Mouse (Mus musculus): ENCODE data around the gene Myh7b. TPM values are rescaled to one million over a fixed set of nuclear protein-coding genes. Genes with fewer than 3 reads are reported as not detected.

Myh7b gene
- 0.61 and 1.6 TPM in 2 replicates for polyA plus RNA-seq (2016; fragmentation: Nextera tagmentation; extraction: Ambion mirVana)

DNA sequence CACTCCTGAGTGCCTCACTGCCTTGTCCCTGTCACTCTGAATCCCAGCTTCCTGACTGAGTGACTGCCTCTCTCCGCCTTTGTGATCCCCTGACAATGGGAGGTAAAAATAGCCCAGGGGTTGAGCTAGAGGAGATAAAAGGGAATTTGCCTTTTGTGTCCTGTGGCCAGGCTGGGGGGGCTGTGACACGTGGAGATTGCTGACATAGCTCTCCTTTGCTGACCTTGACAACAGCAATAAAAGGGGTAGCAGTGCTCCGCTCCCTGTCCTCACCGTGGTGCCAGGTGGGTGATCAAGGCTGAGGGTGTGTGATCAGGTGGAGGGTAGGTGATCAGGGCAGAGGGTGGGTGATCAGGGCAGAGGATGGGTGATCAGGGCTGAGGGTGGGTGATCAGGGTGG lies at the start of gene Myh7b:
Gene Myh7b, plus strand, starts transcription at position 235 of the 400 bp plus-strand sequence.
- H3K27ac ChIP-seq: no peak within 1 kb of the TSS
- no peak within 1 kb of the TSS for H3K4me2 ChIP-seq (replicated peaks)
- no peaks in the 10 kb centered on the region for H3K36me3 ChIP-seq
- no peak for ATAC-seq (ENCODE audit: low FRiP score)
- no peaks in the 10 kb centered on the region for H3K9me3 ChIP-seq (replicated peaks)
- H3K9ac ChIP-seq: 0 out of 2 replicates have a peak within 1 kb of the TSS, but pooled peaks have one; percentile 18
- 39% methylated on average over 4 of the region's 4 CpGs for WGBS
- peaks cover 6% of the 10 kb centered on the region; the same call in 1 of the 2 replicates for H3K27me3 ChIP-seq
- H3K4me3 ChIP-seq: no peak within 1 kb of the TSS
- peaks cover 7% of the 10 kb centered on the region for H3K4me1 ChIP-seq

DNA sequence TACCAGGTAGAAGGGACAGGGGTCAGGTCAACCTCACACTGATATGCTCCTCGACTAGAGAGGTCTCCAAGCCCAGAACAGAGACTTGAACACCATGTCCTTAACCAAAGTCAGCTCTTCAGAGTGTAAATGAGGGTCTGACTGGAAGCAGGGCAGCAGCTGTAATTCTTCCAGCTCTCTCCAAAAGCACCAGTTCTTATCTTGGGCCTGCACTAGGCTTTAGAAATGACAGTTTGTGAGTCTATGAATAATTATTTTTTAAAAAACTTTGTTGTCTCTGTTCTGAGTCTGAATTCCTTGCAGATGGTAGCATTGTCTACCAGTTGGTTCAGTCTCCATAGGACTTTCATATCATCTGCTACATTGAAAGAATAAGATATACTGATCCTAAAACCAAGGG lies 48.8 kb upstream of the Myh7b start:
- WGBS: 63% methylated on average over 1 of the region's 1 CpGs
- H3K4me3 ChIP-seq: no peak overlapping the region
- H3K4me1 ChIP-seq: no peaks in the 10 kb centered on the region
- no peaks in the 10 kb centered on the region for H3K9me3 ChIP-seq (replicated peaks)
- H3K27ac ChIP-seq: no peak overlapping the region
- H3K27me3 ChIP-seq: no peaks in the 10 kb centered on the region
- no peak overlapping the region for H3K9ac ChIP-seq
- no peak for ATAC-seq (ENCODE audit: low FRiP score)
- no peak overlapping the region for H3K4me2 ChIP-seq (replicated peaks)
- H3K36me3 ChIP-seq: peaks cover 24% of the 10 kb centered on the region

DNA sequence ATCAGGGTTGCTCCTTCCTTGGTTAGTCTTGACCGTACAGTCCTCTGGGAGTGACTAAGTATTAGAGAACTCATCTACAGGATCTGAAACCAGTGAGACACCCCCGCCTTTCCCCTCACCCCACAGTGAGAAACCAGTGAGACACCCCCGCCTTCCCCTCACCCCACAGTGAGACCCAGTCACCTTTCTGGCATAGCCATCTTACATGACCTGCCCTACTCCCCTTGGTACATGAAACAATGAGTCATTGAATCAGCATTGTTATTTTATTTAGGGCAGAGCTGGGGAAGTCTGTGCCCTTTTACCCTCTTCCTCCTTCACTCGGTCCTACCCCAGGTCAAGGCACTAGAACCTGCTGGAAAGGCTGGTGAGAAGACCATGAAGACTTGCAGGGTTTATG lies 48.1 kb upstream of the Myh7b start:
- peaks cover 27% of the 10 kb centered on the region for H3K36me3 ChIP-seq
- no peak overlapping the region for H3K27ac ChIP-seq
- no peaks in the 10 kb centered on the region for H3K4me1 ChIP-seq
- H3K4me2 ChIP-seq (replicated peaks): no peak overlapping the region
- no peak for ATAC-seq (ENCODE audit: low FRiP score)
- no peak overlapping the region for H3K4me3 ChIP-seq
- H3K9ac ChIP-seq: no peak overlapping the region
- 80% methylated on average over 4 of the region's 4 CpGs for WGBS
- no peaks in the 10 kb centered on the region for H3K9me3 ChIP-seq (replicated peaks)
- H3K27me3 ChIP-seq: no peaks in the 10 kb centered on the region

DNA sequence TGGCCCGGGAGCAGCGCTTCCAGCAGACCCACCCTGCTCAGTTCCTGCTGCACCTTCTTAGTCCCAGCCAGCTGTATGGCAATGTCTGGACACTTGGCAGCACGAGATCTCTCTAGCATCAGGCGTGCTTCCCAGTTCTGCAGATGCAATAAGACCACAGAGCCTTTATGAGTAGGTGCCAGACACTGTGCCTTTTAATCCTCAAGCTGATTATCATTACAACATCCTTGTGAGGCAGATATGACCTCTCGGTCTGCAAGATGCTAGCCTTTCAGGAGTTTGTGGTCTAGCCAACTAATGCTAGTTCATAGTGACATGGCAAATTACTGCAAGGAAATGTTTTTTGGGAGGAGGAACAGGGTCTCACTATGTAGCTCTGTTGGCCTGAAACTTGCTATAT lies 43.3 kb upstream of the Myh7b start:
- no peaks in the 10 kb centered on the region for H3K27me3 ChIP-seq
- H3K4me2 ChIP-seq (replicated peaks): no peak overlapping the region
- no peak overlapping the region for H3K27ac ChIP-seq
- no peak overlapping the region for H3K4me3 ChIP-seq
- H3K4me1 ChIP-seq: no peaks in the 10 kb centered on the region
- H3K36me3 ChIP-seq: peaks cover 17% of the 10 kb centered on the region; the same call in 1 of the 2 replicates
- no peak for ATAC-seq (ENCODE audit: low FRiP score)
- H3K9me3 ChIP-seq (replicated peaks): no peaks in the 10 kb centered on the region
- 88% methylated on average over 5 of the region's 5 CpGs for WGBS
- no peak overlapping the region for H3K9ac ChIP-seq

DNA sequence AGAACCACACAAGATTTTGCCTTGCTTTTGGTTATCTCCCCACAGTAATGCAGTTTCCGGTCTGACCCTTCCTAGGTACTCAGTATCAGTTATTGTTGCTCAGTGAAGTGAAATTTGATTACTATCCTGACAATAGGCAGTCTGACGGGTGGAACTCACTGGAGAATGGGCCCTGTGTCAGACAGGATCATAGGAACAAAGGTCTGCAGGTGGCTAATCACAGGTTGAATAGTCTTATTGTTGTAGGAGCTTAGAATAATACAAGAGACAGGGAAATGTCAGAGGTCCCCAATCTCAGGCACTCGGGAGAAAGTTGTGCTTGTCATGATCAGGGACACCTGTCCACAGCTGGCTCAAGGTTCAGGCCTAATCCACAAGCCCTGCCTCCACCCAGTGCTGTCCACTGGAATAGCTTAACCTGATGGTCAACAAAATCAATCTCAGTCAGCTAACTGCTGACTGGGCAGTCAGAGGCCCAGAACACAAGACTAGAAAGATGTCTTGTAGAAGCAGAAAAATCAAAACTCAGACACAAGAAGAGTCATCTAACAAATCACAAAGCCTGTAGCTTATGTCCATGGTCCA lies 41.7 kb upstream of the Myh7b start:
- no peak for ATAC-seq (ENCODE audit: low FRiP score)
- WGBS: 30% methylated on average over 3 of the region's 3 CpGs
- no peak overlapping the region for H3K9ac ChIP-seq
- H3K27me3 ChIP-seq: no peaks in the 10 kb centered on the region
- H3K4me2 ChIP-seq (replicated peaks): no peak overlapping the region
- no peak overlapping the region for H3K4me3 ChIP-seq
- no peaks in the 10 kb centered on the region for H3K4me1 ChIP-seq
- peaks cover 14% of the 10 kb centered on the region; the same call in 1 of the 2 replicates for H3K36me3 ChIP-seq
- no peak overlapping the region for H3K27ac ChIP-seq
- H3K9me3 ChIP-seq (replicated peaks): no peaks in the 10 kb centered on the region

DNA sequence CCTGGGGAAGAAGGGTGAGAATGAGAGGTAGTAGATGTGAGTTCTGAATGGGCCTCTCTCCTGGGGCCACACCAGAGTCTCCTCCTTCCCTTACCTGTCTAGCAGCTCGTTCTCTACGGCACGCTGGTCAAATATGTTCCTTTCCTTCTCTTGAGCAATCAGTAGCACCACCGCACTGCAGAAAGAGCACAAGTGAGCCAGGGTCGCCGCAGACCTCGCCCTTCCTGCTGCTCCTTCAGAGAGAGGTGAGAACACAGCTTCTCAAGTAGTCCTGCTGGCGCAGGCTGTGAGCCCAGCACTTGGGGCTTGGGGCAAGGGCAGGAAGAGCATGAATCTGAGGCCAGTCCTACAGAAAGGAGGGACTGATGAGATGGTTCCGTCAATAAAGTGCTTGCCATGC lies 38.0 kb upstream of the Myh7b start:
- H3K9ac ChIP-seq: no peak overlapping the region
- peaks cover 10% of the 10 kb centered on the region; the same call in 1 of the 2 replicates for H3K36me3 ChIP-seq
- no peaks in the 10 kb centered on the region for H3K4me1 ChIP-seq
- no peak overlapping the region for H3K4me3 ChIP-seq
- no peak overlapping the region for H3K4me2 ChIP-seq (replicated peaks)
- no peak for ATAC-seq (ENCODE audit: low FRiP score)
- H3K27ac ChIP-seq: no peak overlapping the region
- 86% methylated on average over 9 of the region's 9 CpGs for WGBS
- no peaks in the 10 kb centered on the region for H3K27me3 ChIP-seq
- H3K9me3 ChIP-seq (replicated peaks): no peaks in the 10 kb centered on the region

DNA sequence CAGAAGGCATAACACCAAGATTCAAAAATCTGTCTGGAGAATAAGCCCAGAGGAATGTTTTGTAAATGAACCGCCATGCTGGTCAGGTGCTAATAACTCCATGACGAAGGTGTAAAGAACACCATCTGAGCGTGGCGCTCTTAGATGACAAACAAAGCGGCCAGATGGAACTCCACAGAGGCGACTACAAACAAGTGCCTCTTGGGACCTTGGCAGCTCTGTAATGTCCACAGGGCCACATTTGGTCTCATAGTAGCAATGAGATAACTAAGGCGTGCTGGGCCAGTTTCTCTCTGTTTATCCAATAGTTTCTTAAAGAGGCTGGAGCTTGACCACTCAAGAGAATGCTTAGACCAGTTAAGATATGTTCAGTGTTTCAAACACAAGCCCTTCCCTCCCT lies 37.0 kb upstream of the Myh7b start:
- H3K4me2 ChIP-seq (replicated peaks): no peak overlapping the region
- ATAC-seq (ENCODE audit: low FRiP score): no peak
- H3K36me3 ChIP-seq: peaks cover 16% of the 10 kb centered on the region; the same call in 1 of the 2 replicates
- H3K9me3 ChIP-seq (replicated peaks): no peaks in the 10 kb centered on the region
- H3K9ac ChIP-seq: no peak overlapping the region
- H3K27ac ChIP-seq: no peak overlapping the region
- WGBS: 93% methylated on average over 7 of the region's 7 CpGs
- no peaks in the 10 kb centered on the region for H3K4me1 ChIP-seq
- no peaks in the 10 kb centered on the region for H3K27me3 ChIP-seq
- H3K4me3 ChIP-seq: no peak overlapping the region

DNA sequence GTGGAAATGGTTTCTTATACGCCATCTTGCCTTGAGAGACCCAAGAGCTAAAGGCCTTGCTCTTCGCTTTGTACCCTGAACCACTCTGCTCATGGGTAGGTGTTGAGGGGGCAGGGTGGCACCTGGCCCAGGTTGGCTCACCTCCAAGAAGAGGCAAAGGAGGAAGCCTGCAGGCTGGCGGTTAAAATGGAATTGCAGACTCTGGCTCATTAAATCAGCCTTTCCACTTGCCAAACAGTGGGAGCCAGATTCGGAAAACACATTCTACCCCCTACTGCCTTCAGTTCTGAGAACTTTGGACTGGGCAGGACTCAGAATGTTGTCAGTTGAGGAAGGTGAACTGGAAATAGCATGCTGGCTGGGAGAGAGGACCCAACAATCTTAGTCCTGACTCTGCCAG lies 36.3 kb upstream of the Myh7b start:
- H3K4me2 ChIP-seq (replicated peaks): no peak overlapping the region
- no peaks in the 10 kb centered on the region for H3K27me3 ChIP-seq
- H3K4me3 ChIP-seq: no peak overlapping the region
- H3K4me1 ChIP-seq: no peaks in the 10 kb centered on the region
- H3K9me3 ChIP-seq (replicated peaks): no peaks in the 10 kb centered on the region
- no peak overlapping the region for H3K9ac ChIP-seq
- no peak for ATAC-seq (ENCODE audit: low FRiP score)
- WGBS: 92% methylated on average over 4 of the region's 4 CpGs
- H3K27ac ChIP-seq: no peak overlapping the region
- peaks cover 16% of the 10 kb centered on the region; the same call in 1 of the 2 replicates for H3K36me3 ChIP-seq

DNA sequence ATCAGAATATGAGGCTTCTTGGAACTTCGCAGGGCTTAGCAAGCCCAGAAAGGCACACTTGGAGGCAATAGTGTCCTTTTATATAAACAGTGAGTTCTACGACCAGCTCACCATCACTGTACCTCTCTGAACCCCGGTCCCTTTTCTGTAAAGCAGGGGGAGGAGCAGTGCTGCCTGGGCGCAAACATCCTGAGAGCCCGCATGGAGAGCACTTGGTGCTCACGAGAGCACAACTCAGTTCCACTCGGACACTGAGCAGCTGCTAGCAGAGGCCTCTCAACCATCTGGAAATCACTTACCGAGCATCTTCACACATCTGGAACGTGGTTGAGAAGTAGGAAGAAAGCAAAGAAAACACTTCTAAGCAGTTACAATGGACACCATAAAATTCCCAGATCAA lies 34.4 kb upstream of the Myh7b start:
- Histone ChIP-seq H3K4me2 (replicated peaks) (no peak overlapping the region), H3K27ac (no peak overlapping the region), H3K36me3 (peaks cover 16% of the 10 kb centered on the region; the same call in 1 of the 2 replicates), H3K27me3 (no peaks in the 10 kb centered on the region), H3K4me3 (no peak overlapping the region), H3K9me3 (replicated peaks) (no peaks in the 10 kb centered on the region), H3K9ac (no peak overlapping the region), H3K4me1 (no peaks in the 10 kb centered on the region)
- WGBS: 85% methylated on average over 9 of the region's 9 CpGs
- no peak for ATAC-seq (ENCODE audit: low FRiP score)

DNA sequence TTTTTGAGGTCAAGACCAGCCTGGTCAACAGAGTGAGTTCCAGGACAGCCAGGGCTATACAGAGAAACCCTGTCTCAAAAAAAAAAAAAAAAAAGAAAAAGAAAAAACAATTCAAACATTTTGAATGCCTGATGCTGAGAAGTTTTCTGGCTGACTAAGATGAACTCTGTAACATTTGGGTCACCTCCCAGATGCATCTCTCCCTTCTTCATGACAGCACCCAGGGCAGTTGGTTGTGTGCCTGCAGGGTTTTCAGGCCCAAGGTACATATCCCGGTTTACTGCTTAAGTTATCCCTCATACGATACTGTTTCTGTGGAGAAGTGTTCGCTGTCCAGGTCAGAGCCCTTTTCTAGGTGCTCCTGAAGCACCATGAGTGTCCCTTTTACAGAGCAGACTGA lies 30.7 kb upstream of the Myh7b start:
- no peak for ATAC-seq (ENCODE audit: low FRiP score)
- H3K27ac ChIP-seq: no peak overlapping the region
- H3K9me3 ChIP-seq (replicated peaks): no peaks in the 10 kb centered on the region
- H3K4me1 ChIP-seq: no peaks in the 10 kb centered on the region
- peaks cover 14% of the 10 kb centered on the region; the same call in 1 of the 2 replicates for H3K36me3 ChIP-seq
- no peak overlapping the region for H3K4me2 ChIP-seq (replicated peaks)
- no peak overlapping the region for H3K9ac ChIP-seq
- 86% methylated on average over 3 of the region's 3 CpGs for WGBS
- no peak overlapping the region for H3K4me3 ChIP-seq
- H3K27me3 ChIP-seq: no peaks in the 10 kb centered on the region

DNA sequence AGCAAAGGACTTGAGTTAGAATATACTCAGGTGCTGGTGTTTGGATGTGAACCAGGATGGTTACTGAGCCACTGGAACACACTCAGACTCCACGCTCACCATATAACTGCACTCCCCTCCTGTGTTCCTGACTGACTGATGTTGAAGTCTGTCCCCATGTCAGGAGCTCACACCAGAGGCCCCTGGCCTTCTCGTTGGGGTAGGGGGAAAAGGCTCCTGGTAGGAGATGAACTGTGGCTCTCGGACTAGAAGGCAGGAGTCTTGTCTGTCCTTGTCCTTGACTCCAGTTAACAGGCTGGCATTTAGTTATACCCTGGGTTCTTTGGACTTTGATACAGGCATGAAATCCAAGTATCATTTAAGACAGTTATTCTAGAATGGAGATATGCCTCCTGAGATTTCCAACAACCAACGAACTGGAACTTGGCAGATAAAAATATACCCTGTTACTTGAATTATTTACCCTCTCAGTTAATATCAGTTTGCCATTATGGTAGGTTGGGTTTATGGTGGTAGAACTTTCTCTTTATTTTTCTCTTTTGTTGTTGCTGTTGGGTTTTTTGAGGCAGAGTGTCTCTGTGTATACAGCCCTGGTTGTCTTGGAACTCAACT lies 28.5 kb upstream of the Myh7b start:
- Histone ChIP-seq H3K36me3 (peaks cover 9% of the 10 kb centered on the region; the same call in 1 of the 2 replicates), H3K9me3 (replicated peaks) (no peaks in the 10 kb centered on the region), H3K9ac (no peak overlapping the region), H3K4me1 (no peaks in the 10 kb centered on the region), H3K4me2 (replicated peaks) (no peak overlapping the region), H3K27me3 (no peaks in the 10 kb centered on the region), H3K27ac (no peak overlapping the region), H3K4me3 (no peak overlapping the region)
- ATAC-seq (ENCODE audit: low FRiP score): no peak
- WGBS: 78% methylated on average over 4 of the region's 4 CpGs

DNA sequence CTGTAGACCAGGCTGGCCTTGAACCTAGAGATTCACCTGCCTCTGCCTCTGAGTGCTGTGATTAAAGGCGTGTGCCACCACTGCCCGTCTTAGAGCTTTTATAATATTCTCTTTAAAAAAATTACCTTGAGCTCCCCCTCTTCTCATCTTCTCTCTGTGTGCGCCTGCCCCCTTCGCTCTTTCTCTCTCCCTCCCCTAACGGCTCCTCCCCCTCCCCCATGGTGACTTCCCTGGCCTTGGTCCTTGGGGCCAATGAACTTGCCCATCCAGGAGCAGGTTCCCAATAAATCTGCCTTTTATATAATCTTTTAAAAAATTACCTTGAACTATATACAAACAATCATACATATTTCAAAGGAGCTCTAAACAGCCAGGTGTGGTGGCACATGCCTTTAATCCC lies 28.0 kb upstream of the Myh7b start:
- no peak overlapping the region for H3K4me2 ChIP-seq (replicated peaks)
- H3K9me3 ChIP-seq (replicated peaks): no peaks in the 10 kb centered on the region
- 92% methylated on average over 5 of the region's 5 CpGs for WGBS
- H3K4me1 ChIP-seq: no peaks in the 10 kb centered on the region
- H3K4me3 ChIP-seq: no peak overlapping the region
- no peaks in the 10 kb centered on the region for H3K27me3 ChIP-seq
- H3K9ac ChIP-seq: no peak overlapping the region
- ATAC-seq (ENCODE audit: low FRiP score): no peak
- no peak overlapping the region for H3K27ac ChIP-seq
- H3K36me3 ChIP-seq: peaks cover 6% of the 10 kb centered on the region; the same call in 1 of the 2 replicates
